Comparison of ENCODE assay signal across 24 mouse cellular contexts in genomic region chr2:179986437-179987022, GRCm38 (mm10). TPM values are rescaled to one million over a fixed set of nuclear protein-coding genes. Genes with fewer than 3 reads are reported as not detected.
DNase-seq lines count a peak whose midpoint lies in the region; ATAC-seq and TF ChIP-seq lines count a peak whose summit lies in the region.
"Had no signal": no experiment of that assay in that cellular context is flagged by ENCODE, and none has a peak within 500 bp of the region (broad histone marks: within the 10 kb centered on the region; RNA-seq: fewer than 3 reads in every experiment).

No protein-coding gene starts in this region.

- intact Hi-C loops in heart, postnatal 10 days (cut with DNase I): no loop called here

- dilution Hi-C loops in CH12.LX (cut with MboI; ENCODE audit: extremely low pct_ligation_motif_present, extremely low pct_unique_long_range_greater_than_20kb, low sequenced_read_pairs): no loop called here

- H3K9me3 ChIP-seq in heart, embryonic 10.5 days: no peaks in the 10 kb centered on the region
- no peaks in the 10 kb centered on the region for H3K9me3 ChIP-seq in CH12.LX (replicated peaks; ENCODE audit: low read length)
- H3K9me3 ChIP-seq in kidney, embryonic 16.5 days (ENCODE audit: low read length): no peaks in the 10 kb centered on the region
- no peaks in the 10 kb centered on the region for H3K9me3 ChIP-seq in midbrain, embryonic 13.5 days
- H3K9me3 ChIP-seq: forebrain, embryonic 10.5 days; forebrain, embryonic 15.5 days; G1E; heart, embryonic 12.5 days; heart, embryonic 15.5 days; hindbrain, embryonic 10.5 days; hindbrain, embryonic 13.5 days; intestine, embryonic 15.5 days had no signal

- H3K4me2 ChIP-seq in CH12.LX (ENCODE audit: insufficient read depth, low read depth, poor library complexity, severe bottlenecking): peak overlapping the region; percentile 25
- H3K4me2 ChIP-seq in kidney, embryonic 16.5 days (replicated peaks; ENCODE audit: low read depth, low read length): no peak overlapping the region
- H3K4me2 ChIP-seq in midbrain, embryonic 13.5 days (replicated peaks): no peak overlapping the region
- H3K4me2 ChIP-seq: forebrain, embryonic 15.5 days; heart, embryonic 12.5 days; heart, embryonic 15.5 days; hindbrain, embryonic 13.5 days; intestine, embryonic 15.5 days had no signal

- H3K4me1 ChIP-seq in heart, embryonic 10.5 days: peaks cover 38% of the 10 kb centered on the region
- peaks cover 27 to 32% of the 10 kb centered on the region in 2 experiments for H3K4me1 ChIP-seq in CH12.LX (ENCODE audit: control insufficient read depth in 1 of 2, insufficient read depth in 2 of 2)
- no peaks in the 10 kb centered on the region for H3K4me1 ChIP-seq in kidney, embryonic 16.5 days (ENCODE audit: insufficient read depth, low read length)
- H3K4me1 ChIP-seq in midbrain, embryonic 13.5 days (replicated peaks): no peaks in the 10 kb centered on the region
- H3K4me1 ChIP-seq: forebrain, embryonic 15.5 days; hindbrain, embryonic 13.5 days; intestine, embryonic 15.5 days had no signal

- in situ Hi-C loops in CH12.LX (cut with MboI; ENCODE audit: low pct_ligation_motif_present, low pct_unique_long_range_greater_than_20kb, low sequenced_read_pairs): no loop called here

- H3K36me3 ChIP-seq in heart, embryonic 10.5 days: no peaks in the 10 kb centered on the region
- H3K36me3 ChIP-seq in CH12.LX (replicated peaks in 1 of 2; ENCODE audit: control insufficient read depth in 1 of 2, insufficient read depth in 1 of 2, low read length in 1 of 2): peaks cover 0 to 3% of the 10 kb centered on the region in 2 experiments
- no peaks in the 10 kb centered on the region for H3K36me3 ChIP-seq in kidney, embryonic 16.5 days (ENCODE audit: insufficient read depth, low read length)
- H3K36me3 ChIP-seq in midbrain, embryonic 13.5 days: no peaks in the 10 kb centered on the region
- H3K36me3 ChIP-seq: forebrain, embryonic 10.5 days; forebrain, embryonic 15.5 days; G1E; heart, embryonic 12.5 days; heart, embryonic 15.5 days; hindbrain, embryonic 10.5 days; hindbrain, embryonic 13.5 days; intestine, embryonic 15.5 days had no signal

- WGBS in heart, embryonic 10.5 days: 66% methylated on average over 10 of the region's 10 CpGs
- 54% methylated on average over 10 of the region's 10 CpGs for WGBS in kidney, embryonic 16.5 days
- WGBS in midbrain, embryonic 13.5 days: 79% methylated on average over 10 of the region's 10 CpGs

- TF ChIP-seq EP300 in CH12.LX (IDR thresholded peaks at IDR 0.05; ENCODE audit: low read length): peak; percentile 73

- H3K9ac ChIP-seq in CH12.LX (ENCODE audit: insufficient read depth, low read depth): 0 out of 2 replicates have a peak overlapping the region, but pooled peaks have one; percentile 1
- no peak overlapping the region for H3K9ac ChIP-seq in kidney, embryonic 16.5 days (replicated peaks; ENCODE audit: low read length)
- H3K9ac ChIP-seq in midbrain, embryonic 13.5 days (replicated peaks): no peak overlapping the region
- H3K9ac ChIP-seq: forebrain, embryonic 15.5 days; heart, embryonic 12.5 days; heart, embryonic 15.5 days; hindbrain, embryonic 13.5 days; intestine, embryonic 15.5 days had no signal

- H3K27ac ChIP-seq in heart, embryonic 10.5 days: no peak overlapping the region
- peak overlapping the region; percentile 13; the same call in 1 of the 2 replicates for H3K27ac ChIP-seq in CH12.LX (ENCODE audit: insufficient read depth, low read depth)
- H3K27ac ChIP-seq in kidney, embryonic 16.5 days (ENCODE audit: low read length): no peak overlapping the region
- H3K27ac ChIP-seq in midbrain, embryonic 13.5 days: no peak overlapping the region
- H3K27ac ChIP-seq: forebrain, embryonic 10.5 days; forebrain, embryonic 15.5 days; heart, embryonic 15.5 days; hindbrain, embryonic 10.5 days; hindbrain, embryonic 13.5 days; intestine, embryonic 15.5 days had no signal

- ATAC-seq in hematopoietic stem cell, adult 5-6 weeks (replicated peaks in 1 of 2; ENCODE audit: insufficient read depth in 1 of 2, low FRiP score in 2 of 2, low TSS enrichment in 1 of 2, low read depth in 1 of 2, poor library complexity in 2 of 2, severe bottlenecking in 2 of 2): peak; percentile 10 to 29; a peak in 1 of 4 replicates
- ATAC-seq in kidney, embryonic 16.5 days (ENCODE audit: low FRiP score, low TSS enrichment): no peak
- no peak for ATAC-seq in midbrain, embryonic 13.5 days
- ATAC-seq: forebrain, embryonic 15.5 days; hindbrain, embryonic 16.5 days; intestine, embryonic 15.5 days; Patski had no signal

- peak; percentile 73 for DNase-seq in heart, embryonic 10.5 days (ENCODE audit: low spot score)
- no peak for DNase-seq in heart, postnatal 10 days
- DNase-seq in 416B (ENCODE audit: low read depth) (peak; percentile 44), CH12.LX (ENCODE audit: extremely low read depth) (no peak)
- DNase-seq in adrenal gland, postnatal 4 days (ENCODE audit: low spot score in 2 of 2): no peak
- DNase-seq: adrenal gland, adult 2 months; adrenal gland, postnatal 14 days; cerebellum, adult 18-20 months; cerebellum, adult 9-10 months; cerebellum, postnatal 14 days; heart, postnatal 14 days had no signal

- H3K27me3 ChIP-seq in heart, embryonic 10.5 days (ENCODE audit: insufficient read depth, poor library complexity, severe bottlenecking): no peaks in the 10 kb centered on the region
- H3K27me3 ChIP-seq in CH12.LX (replicated peaks): no peaks in the 10 kb centered on the region
- H3K27me3 ChIP-seq in kidney, embryonic 16.5 days (ENCODE audit: insufficient read depth, low read length): no peaks in the 10 kb centered on the region
- H3K27me3 ChIP-seq in midbrain, embryonic 13.5 days: no peaks in the 10 kb centered on the region
- H3K27me3 ChIP-seq: forebrain, embryonic 15.5 days; heart, embryonic 15.5 days; hindbrain, embryonic 13.5 days; intestine, embryonic 15.5 days; Patski had no signal

- H3K4me3 ChIP-seq in heart, embryonic 10.5 days: no peak overlapping the region
- H3K4me3 ChIP-seq in CH12.LX (replicated peaks in 1 of 3; ENCODE audit: low read depth in 2 of 3, low read length in 2 of 3, poor library complexity in 1 of 3): no peak overlapping the region
- no peak overlapping the region for H3K4me3 ChIP-seq in kidney, embryonic 16.5 days (ENCODE audit: low read length)
- no peak overlapping the region for H3K4me3 ChIP-seq in midbrain, embryonic 13.5 days (replicated peaks)
- H3K4me3 ChIP-seq: forebrain, embryonic 10.5 days; forebrain, embryonic 15.5 days; heart, embryonic 12.5 days; heart, embryonic 15.5 days; hindbrain, embryonic 10.5 days; hindbrain, embryonic 13.5 days; intestine, embryonic 15.5 days had no signal

- no peak for TF ChIP-seq CTCF in CH12.LX (conservative IDR thresholded peaks at IDR 0.05 in 1 of 2, IDR thresholded peaks at IDR 0.05 in 1 of 2; ENCODE audit: low read depth in 2 of 2, low read length in 2 of 2)

- H3K79me2 ChIP-seq in CH12.LX (replicated peaks; ENCODE audit: control insufficient read depth, extremely low read depth, insufficient read depth, poor library complexity, severe bottlenecking): no peaks in the 10 kb centered on the region

- no peak for TF ChIP-seq POLR2A in CH12.LX (IDR thresholded peaks at IDR 0.05; ENCODE audit: low read depth, low read length)

- TF ChIP-seq RAD21 in CH12.LX (IDR thresholded peaks at IDR 0.05; ENCODE audit: low read depth, low read length): no peak

TF ChIP-seq in CH12.LX, 34 proteins besides CTCF, POLR2A, EP300 and RAD21 (continues in another document):
- no peak for TF ChIP-seq USF2 (conservative IDR thresholded peaks at IDR 0.05; ENCODE audit: low read depth, low read length)

RNA-seq across cellular contexts. Expression of gene Taf4, which starts 10.1 kb away (rescaled TPM):
- polyA plus RNA-seq in heart, embryonic 10.5 days (2016; fragmentation: Nextera tagmentation; extraction: Ambion mirVana): 2.2 and 3.2 TPM in 2 replicates
- 10 to 100 TPM; 22.1 to 24.3 TPM for total RNA-seq in heart, postnatal 10 days (2021)
- total RNA-seq in CH12.LX (2012; rRNA removed) (5.0 and 5.5 TPM in 2 replicates), CH12.LX (2014; rRNA removed) (3.0 and 3.5 TPM in 2 replicates)
- polyA plus RNA-seq in CH12.LX (2012; ENCODE audit: insufficient read length, low read depth): 14.5 and 19.0 TPM in 2 replicates
- 20.1 and 20.9 TPM in 2 replicates for total RNA-seq in hematopoietic stem cell, adult 5-6 weeks (2017)
- 3.4 and 4.1 TPM in 2 replicates for polyA plus RNA-seq in kidney, embryonic 16.5 days (2015; fragmentation: Nextera tagmentation; extraction: Ambion mirVana)
- 10 to 100 TPM; 22.7 to 26.0 TPM for total RNA-seq in adrenal gland, postnatal 4 days (2021)
- 4.1 and 4.5 TPM in 2 replicates for polyA plus RNA-seq in midbrain, embryonic 13.5 days (2015; fragmentation: Nextera tagmentation; extraction: Ambion mirVana)

RNA-seq across cellular contexts. Expression of gene Lsm14b, which starts 38.3 kb away (rescaled TPM):
- 4.0 and 4.9 TPM in 2 replicates for polyA plus RNA-seq in heart, embryonic 10.5 days (2016; fragmentation: Nextera tagmentation; extraction: Ambion mirVana)
- total RNA-seq in heart, postnatal 10 days (2021): 10 to 100 TPM; 50.7 to 52.8 TPM
- 16.5 and 16.9 TPM in 2 replicates for total RNA-seq in CH12.LX (2012; rRNA removed)
- total RNA-seq in CH12.LX (2014; rRNA removed): 12.2 and 12.6 TPM in 2 replicates
- 15.3 and 15.6 TPM in 2 replicates for polyA plus RNA-seq in CH12.LX (2012; ENCODE audit: insufficient read length, low read depth)
- total RNA-seq in hematopoietic stem cell, adult 5-6 weeks (2017): 40.8 and 47.7 TPM in 2 replicates
- polyA plus RNA-seq in kidney, embryonic 16.5 days (2015; fragmentation: Nextera tagmentation; extraction: Ambion mirVana): 4.8 and 7.0 TPM in 2 replicates
- 10 to 100 TPM; 45.3 to 47.4 TPM for total RNA-seq in adrenal gland, postnatal 4 days (2021)
- 20.9 and 24.8 TPM in 2 replicates for polyA plus RNA-seq in midbrain, embryonic 13.5 days (2015; fragmentation: Nextera tagmentation; extraction: Ambion mirVana)

RNA-seq across cellular contexts. Expression of gene Psma7, which starts 55.7 kb away (rescaled TPM):
- polyA plus RNA-seq in heart, embryonic 10.5 days (2016; fragmentation: Nextera tagmentation; extraction: Ambion mirVana): 567 and 701 TPM in 2 replicates
- total RNA-seq in heart, postnatal 10 days (2021): 100 to 1,000 TPM; 187 to 188 TPM
- total RNA-seq in CH12.LX (2012; rRNA removed) (443 and 533 TPM in 2 replicates), CH12.LX (2014; rRNA removed) (569 and 598 TPM in 2 replicates)
- polyA plus RNA-seq in CH12.LX (2012; ENCODE audit: insufficient read length, low read depth): 418 and 466 TPM in 2 replicates
- total RNA-seq in hematopoietic stem cell, adult 5-6 weeks (2017): 301 and 338 TPM in 2 replicates
- 619 and 638 TPM in 2 replicates for polyA plus RNA-seq in kidney, embryonic 16.5 days (2015; fragmentation: Nextera tagmentation; extraction: Ambion mirVana)
- 100 to 1,000 TPM; 245 to 248 TPM for total RNA-seq in adrenal gland, postnatal 4 days (2021)
- polyA plus RNA-seq in midbrain, embryonic 13.5 days (2015; fragmentation: Nextera tagmentation; extraction: Ambion mirVana): 676 and 705 TPM in 2 replicates

RNA-seq across cellular contexts. Expression of gene Ss18l1, which starts 55.8 kb away (rescaled TPM):
- polyA plus RNA-seq in heart, embryonic 10.5 days (2016; fragmentation: Nextera tagmentation; extraction: Ambion mirVana): 3.5 and 4.4 TPM in 2 replicates
- total RNA-seq in heart, postnatal 10 days (2021): 1 to 10 TPM; 2.7 to 4.0 TPM
- 2.1 and 3.0 TPM in 2 replicates for total RNA-seq in CH12.LX (2012; rRNA removed)
- 2.0 TPM in 2 replicates for total RNA-seq in CH12.LX (2014; rRNA removed)
- 1.7 and 2.1 TPM in 2 replicates for polyA plus RNA-seq in CH12.LX (2012; ENCODE audit: insufficient read length, low read depth)
- 3.6 and 4.4 TPM in 2 replicates for total RNA-seq in hematopoietic stem cell, adult 5-6 weeks (2017)
- polyA plus RNA-seq in kidney, embryonic 16.5 days (2015; fragmentation: Nextera tagmentation; extraction: Ambion mirVana): 7.0 and 7.4 TPM in 2 replicates
- total RNA-seq in adrenal gland, postnatal 4 days (2021): 1 to 10 TPM; 8.9 to 9.6 TPM
- 51.2 and 54.8 TPM in 2 replicates for polyA plus RNA-seq in midbrain, embryonic 13.5 days (2015; fragmentation: Nextera tagmentation; extraction: Ambion mirVana)

Comparison
In these comparisons a context has a peak if more than half of its experiments do, and no peak if none do; other contexts are left out.
1. DNase-seq: peak in heart, embryonic 10.5 days (single experiment) and 416B (single experiment); none in heart, postnatal 10 days (0 of 2), CH12.LX (single experiment) and adrenal gland, postnatal 4 days (0 of 2).
2. ATAC-seq: peak in hematopoietic stem cell, adult 5-6 weeks (2 of 2); none in kidney, embryonic 16.5 days (single experiment) and midbrain, embryonic 13.5 days (single experiment).